Mouse (Mus musculus) frontal cortex, postnatal 10 days (tissue): ENCODE measurements around the gene Clcn3.
"Not testable (repeated sequence)": the region's sequence is repeated elsewhere in the genome, so short reads cannot be mapped to it uniquely, and the experiment has no call there.

Experiments used
- DNase-seq, 2 experiments: peaks; one replicate each; pipeline ENCODE4 v3.0.0; 2022; ENCODE audit warnings: low spot score in 2 of 2, mixed read lengths in 1 of 2

The Clcn3 gene

DNA sequence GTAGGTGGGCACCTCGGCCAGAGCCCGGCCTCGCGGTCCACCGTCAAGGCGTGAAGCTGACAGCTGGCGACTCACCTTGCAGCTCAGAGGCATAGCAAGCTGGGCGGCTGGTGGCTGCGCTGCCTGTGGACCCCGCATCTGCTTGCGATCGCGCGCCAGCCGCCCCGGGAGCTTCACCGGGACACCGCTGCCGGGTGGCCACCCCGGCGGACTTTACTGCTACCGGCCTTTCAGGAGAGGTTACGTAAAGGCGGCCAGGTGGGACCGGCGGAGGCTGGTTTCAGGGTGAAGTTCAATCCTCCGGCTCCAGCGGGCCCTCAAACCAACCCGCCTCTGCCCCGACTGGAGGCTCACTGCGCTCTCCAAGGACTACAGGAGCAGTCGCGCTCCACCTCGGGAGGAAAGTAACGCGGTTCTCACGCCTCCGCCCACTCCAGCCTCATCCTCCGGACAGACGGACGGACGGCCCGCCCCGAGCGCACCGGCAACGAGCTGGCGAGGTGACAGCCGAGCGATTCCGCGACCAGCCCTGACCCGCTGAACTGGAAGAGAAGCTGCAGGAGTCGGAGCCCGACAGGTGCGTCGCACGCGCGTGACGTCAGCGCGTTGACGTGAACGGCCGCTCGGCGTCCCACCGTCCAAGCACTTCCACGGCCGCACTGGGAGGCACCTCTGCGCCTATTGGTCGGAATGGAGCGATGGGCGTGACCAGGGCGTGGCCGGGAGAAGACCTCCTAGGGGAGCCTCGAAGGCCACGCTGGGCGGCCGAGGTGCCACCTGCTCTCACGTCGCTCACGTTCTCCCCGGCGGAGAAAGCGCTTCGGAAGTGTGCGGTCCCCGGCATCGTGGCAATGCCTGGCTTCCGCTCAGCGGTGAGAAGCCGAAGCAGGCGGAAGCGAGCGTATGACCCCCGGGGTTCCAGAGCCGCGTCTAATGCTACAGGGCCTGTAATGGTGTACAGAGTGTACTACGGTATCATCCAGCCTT lies at the start of gene Clcn3:
Gene Clcn3 (minus strand): TSS at position 600 of the 987 bp plus-strand sequence.
- peak; percentile 96 to 98 for DNase-seq

DNA sequence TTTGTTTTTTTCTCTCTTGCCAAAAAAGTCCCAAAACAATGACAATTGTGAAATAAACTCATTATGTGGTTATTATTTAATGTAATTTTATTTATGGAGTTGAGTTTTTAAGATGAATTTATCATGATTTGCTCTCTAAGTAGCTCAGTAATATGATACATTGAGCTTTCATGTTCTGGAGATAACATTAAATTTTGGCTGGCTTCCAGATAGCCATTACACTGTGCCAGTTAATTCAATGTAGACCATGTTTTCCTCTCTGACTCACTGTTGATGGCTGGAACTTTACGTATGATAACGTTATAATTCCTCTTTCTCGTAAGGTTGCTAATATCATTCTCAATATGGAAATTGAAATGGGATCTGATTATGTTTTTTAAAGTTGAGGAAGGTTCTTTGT lies 13.4 kb upstream of the Clcn3 start:
- DNase-seq, result no peak

DNA sequence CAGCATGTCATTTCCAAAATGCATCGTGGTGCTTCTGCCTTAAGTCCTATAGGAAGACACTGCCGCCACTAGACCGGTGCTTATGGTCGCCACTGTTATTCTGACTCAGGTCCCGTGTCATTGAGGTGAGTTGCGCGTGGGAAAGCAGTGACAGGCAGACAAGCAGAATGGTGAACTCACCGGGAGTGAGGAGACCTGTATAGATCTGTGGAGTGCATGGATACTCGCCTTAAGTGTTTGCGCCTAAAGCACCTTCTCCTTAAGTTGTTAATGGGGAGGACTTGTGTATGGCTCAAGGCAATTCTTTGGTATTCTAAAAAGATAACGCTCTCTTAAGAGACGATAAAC lies 10.5 kb upstream of the Clcn3 start:
- DNase-seq, result no peak

DNA sequence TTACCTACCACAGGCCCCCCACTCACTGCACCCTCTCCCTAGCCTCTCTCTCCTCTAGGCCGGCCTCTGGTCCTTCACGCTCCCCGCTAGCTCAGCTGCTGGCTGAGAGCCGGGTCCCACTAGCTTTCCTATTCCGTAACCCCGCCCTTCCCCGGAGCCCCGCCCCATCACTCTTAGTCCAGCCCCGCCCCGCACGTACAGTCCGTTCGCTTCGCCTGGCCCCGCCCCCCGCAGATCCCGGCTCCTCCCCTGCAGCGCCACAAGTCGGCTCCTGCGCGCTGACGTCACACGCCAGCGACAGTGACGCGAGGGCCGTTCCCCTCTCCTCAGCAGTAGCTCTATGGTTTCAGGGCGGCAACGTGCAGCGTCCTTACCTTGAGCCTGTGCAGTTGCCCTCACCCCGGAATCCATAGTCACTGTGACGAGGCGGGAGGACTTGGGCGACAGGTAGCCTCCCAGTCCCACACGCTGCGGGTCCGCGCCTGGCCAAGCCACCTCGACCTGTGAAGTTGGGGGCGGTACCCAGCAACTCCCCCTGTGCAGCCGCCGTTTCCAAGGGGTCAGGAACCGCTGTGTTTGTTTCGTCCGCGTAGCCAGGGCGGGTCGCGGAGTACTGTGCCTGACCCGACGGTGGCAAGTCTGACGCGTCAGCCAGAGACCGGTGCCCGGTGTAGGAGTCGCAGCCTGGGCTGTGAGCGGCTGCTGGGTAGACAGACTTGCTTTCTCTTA lies 10.0 kb upstream of the Clcn3 start, which contains the start of gene Nek1:
Gene Nek1 (plus strand): TSS at position 286 of the 729 bp plus-strand sequence.
- DNase-seq, result peak; percentile 94 to 97

DNA sequence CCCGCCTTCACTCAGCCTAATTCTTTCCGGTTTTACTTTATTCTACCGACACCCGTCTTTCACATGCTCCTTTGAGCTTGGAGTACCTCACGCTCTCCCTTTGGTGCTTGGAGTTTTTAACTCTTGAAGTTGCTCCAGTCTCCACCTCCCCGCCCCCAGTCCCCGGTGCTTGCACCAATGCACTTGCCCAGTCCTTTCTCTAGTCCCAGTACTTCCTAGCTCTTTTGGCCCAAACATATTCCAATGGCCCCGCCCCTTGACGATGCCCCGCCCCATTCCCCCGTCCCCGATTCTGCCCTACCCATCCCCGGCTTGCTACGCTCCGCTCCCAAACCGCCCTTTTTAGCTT lies 9.4 kb upstream of the Clcn3 start:
- peak; percentile 66 to 72 for DNase-seq

DNA sequence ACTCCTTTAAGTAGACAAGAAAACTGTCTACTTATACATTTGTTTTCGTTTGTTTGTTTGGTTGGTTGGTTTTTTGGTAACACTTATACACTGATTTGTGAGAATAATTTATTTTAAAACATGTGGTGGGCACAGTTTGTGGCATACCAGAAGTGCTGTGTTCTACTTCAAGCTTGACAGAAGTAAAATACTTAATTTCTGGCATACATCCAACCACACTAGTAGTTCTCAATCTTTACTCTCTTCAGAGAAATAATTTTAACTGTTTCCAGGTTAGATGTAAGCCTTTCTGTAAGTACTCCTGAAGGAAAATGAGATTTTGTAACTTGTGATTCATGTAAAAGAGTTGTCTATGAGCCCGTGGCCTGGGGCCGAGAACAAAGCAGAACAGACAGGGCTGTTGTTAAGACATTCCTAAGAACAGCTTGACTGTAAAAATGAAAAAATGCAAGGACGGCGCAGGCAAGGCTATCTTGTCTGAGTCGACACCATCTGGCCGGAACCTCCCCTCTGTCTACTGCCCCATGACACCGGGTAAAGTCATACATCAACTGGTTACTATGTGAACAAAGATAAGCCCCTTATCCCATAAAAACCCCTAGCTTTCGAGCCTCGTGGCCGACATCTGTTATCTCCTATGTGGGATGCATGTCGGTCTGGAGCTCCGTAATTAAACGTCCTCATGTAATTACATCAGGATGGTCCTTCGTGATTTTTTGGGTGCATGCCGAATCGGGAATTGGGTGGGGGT lies 1.3 kb upstream of the Clcn3 start:
- DNase-seq, result not testable (repeated sequence)

DNA sequence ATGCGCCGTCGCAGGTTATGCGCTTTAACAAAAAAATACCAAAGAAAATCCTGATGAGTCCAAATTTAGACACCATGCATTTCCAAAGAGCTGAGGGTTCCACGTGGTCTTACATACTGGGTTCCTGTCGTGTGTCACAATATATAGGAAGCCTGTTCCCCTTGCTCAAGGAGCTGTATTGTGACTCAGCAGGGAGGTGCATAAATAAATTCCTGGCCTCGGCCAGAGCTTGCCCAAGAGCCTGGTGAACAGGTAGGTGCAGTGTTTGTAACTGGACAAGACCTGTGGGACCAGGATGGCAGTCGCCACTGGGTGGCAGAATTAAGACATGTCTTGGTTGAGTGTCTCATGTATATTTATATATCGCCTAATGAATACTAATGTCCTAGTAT lies 584 bp upstream of the Clcn3 start:
- DNase-seq, result peak; percentile 43 to 58

DNA sequence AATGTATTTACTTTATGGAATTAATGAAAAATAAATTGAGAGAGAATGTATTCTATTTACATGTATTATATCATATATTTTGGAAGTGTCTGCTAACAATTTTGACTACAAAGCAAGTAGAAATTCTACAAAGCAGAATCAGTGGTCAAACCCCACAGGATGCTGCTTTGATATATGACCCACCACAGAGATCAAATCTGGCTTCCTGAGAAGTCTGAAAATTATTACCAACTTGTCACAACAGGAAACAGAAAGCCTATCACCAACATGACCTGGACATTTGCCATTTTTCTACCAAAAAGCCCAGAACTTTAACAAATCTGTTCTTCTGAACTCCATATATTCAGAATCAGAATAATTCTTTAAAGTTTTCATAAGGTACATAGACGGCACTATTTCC lies 1.7 kb downstream of the Clcn3 start:
- no peak for DNase-seq

DNA sequence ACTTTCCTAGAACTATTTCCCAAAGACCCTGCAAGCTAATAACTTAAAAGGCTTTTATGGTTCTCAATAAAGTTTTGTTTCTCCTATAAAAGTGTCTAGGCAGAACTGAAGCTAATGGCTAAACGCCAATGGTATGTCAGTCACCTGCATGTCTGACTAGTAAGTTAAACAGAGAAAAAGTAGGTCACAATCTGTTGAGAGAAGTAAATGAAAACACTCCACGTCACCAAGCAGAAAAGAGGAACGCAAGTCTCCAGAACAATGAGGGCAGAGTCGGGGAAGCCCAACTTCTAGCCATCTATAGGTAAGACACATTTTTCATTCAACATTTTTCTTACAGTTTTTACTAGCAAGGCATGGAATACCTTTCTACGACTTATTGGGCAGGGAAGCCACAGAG lies 4.6 kb downstream of the Clcn3 start:
- DNase-seq, result no peak

DNA sequence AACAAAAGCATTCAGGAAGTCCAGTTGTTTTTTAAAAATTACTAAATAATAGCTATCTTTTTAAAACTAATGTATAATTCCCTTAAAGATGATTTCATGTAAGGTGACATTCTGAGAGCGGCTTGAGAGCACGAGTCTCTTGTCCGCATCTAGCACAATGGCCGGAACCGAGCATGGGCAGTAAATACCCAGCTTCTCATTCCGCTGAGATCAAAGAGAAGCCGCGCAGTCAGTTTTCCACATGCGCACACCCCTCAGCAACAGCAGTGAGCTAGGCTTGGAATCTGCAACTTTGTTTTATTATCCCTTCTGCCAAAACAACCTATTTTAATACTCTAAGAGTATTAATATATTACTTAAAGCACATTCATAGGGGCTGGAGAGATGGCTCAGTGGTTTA lies 6.3 kb downstream of the Clcn3 start:
- DNase-seq, result no peak

DNA sequence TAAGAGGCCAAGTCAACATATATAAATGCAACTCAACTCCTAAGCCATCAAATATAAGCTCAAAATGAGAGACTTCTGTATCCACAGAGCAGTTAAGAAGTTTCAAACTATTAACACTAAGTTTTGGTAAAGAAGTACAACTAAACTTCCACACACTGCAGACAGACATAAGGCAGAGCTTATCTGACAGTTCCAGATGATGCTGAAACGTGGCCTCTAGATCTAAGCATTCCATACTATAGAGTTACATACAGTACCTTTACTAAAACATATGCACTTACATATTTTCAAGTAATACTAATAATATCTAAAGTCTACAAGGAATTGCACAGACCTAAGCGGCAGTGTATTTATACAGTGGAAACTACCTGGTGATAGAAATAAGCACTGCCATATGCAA lies 8.3 kb downstream of the Clcn3 start:
- DNase-seq, result no peak

DNA sequence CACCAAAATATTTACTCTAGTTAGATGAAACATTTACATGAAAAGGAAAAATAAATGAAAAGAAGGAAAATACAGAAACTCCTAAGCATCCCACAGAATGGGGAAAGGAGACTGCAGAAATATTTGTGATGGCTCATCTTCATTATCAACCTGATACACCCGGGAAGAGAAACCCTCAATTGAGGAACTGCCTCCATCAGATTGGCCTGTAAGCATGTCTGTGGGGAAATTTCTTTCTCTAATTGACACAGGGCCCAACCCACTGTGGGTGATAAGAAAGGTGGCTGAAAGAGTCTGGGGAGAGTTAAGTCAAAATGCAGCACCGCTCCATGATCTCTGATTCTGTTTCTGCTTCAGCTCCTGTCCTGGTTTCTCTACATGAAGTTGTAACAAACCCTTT lies 9.7 kb downstream of the Clcn3 start:
- no peak for DNase-seq

DNA sequence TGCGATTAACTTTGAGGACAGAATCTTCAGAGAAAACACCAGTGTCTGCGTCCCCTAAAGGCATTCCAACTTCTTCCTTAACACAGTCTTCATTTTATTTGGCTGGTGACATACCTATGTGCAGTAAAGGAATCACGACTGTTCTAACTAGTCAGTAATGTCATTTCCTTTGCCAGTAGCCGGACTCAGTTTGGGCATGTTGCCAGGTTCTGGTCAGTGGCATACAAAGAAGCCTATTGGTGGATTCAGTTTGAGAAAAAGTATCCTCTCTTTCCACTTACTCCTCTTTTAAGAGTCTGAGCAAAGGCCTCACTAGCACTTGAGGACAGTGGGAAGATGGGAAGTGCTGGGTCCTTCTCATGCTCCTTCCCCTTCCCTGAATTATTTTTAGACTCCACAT lies 11.3 kb downstream of the Clcn3 start:
- peak in 1 of 2 experiments; percentile 26 for DNase-seq

DNA sequence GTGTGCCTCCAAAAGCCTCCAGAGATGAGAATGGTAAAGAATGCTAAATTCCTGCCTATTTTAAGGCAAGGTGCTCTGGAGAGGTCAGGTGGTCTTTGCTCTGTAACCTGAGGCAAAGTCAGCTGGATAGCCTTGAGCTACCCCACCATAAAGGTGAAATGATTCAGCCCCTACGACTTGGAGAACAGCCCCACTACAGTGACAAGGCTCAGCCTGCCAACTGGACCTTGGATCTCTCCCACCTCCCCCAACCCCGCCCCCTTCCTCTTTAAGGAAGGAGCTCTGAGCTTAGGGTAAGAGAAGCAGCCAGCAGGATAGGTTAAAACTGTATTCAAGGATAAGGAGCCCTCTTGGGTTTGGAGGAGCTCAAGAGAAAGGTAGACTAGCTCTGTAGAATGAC lies 14.0 kb downstream of the Clcn3 start:
- DNase-seq, result no peak

DNA sequence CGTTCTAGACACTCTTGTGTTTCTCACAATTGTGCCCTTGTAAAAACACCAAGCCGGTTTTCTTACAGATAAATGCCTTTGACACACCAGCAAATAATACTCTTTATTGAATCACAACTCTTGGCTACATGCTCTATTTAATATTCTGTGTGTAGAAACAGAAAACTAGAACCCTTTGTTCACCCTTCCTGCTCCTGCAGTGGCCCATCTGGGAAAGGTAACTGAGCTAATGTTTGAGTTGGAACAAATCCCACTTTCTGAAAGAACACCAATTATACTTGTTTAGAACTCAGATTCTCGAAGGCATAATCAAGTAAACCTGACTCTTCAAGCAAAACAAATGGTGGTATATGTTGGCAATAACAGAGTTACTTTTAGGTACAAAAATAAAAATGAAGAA lies 17.4 kb downstream of the Clcn3 start:
- DNase-seq, result no peak

DNA sequence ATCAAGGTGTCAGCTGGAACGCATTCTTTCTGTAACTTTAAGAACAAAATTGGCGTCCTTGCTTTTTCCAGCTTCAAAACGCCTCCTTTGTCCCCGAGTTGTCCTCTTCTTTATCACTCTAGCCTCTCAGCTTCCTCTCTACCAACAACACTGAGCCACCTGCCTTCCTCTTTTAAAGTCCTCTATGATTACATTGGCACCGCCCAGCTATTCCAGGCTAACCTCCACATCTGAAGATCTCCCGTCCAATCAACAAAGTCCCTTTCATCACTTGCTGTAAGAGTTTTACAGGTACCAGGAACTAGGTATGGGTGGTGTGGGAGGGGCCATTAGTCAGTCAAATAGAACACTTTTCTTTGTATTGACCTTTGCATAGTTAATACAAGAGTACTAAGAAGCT lies 17.8 kb downstream of the Clcn3 start:
- no peak for DNase-seq

DNA sequence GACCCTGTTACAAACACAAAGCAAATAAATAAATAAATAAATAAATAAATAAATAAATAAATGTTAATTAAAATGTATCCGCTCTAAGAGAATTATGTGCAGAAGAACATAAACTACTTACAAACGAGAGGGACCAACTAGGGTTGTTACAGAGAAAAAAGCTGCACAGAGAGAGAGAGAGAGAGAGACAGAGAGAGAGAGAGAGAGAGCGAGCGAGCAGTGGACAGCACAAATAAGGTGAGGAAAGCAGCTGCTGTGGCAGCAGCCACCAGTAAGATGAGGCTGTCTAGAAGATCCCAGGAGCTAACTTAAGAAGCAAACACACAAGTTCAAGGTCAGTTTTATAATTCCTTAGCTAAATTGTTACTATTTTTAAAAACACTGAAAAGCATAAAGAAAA lies 18.6 kb downstream of the Clcn3 start:
- no peak for DNase-seq

DNA sequence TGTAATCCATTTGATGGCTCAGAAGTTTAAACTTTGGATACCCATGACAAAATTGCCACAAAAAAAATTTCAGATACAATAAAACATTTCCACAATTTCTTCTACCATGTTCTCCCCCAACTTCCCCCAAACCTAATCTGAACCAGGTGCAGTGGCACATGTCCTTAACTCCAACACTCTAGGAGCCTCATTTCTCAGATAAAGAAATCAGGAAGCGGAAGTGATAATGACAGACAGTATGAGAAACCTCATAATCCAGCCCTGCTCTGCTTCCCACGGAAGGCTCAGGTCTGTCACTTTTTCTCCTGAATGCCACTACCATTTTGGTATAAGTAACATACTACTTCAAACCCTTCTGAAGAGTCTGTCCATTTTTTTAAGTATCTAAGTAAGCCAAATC lies 19.2 kb downstream of the Clcn3 start:
- DNase-seq, result no peak

DNA sequence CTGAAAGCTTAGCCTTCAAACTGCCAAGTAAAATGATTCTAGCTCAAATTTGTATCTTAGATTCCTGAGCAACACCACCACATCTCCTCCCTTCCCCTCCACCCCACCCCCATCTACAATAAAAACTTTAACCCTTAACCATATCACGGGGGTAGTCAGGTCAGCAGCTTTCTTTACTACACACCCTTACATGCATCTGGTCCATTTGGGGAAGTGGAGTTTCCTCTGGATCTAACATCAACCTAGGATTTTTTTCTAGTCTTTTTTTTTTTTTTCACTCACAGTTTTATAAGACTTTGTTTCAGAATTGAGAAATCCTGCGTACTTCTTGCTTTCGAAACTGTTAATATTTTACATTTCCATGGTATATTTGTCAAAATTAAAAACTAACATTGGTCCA lies 20.3 kb downstream of the Clcn3 start:
- DNase-seq, result no peak

DNA sequence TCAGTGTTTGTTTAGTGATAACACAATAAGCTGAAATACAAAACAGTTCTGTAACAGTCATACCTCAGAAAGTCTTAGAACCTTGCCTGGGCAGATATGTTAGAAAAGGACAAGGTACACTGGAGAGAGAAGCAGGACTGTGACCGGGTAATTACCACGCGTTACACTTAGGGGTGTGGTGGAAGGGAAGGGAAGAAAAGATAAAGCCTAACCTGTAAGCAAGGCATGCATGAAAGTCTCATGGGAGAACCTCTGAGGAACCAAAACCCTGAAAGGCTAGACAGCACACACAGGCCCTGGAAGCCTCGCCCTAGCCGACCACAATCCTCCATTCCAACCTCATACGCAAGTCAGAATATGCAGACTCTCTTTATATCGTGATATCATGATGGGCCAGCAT lies 26.3 kb downstream of the Clcn3 start:
- DNase-seq, result no peak

DNA sequence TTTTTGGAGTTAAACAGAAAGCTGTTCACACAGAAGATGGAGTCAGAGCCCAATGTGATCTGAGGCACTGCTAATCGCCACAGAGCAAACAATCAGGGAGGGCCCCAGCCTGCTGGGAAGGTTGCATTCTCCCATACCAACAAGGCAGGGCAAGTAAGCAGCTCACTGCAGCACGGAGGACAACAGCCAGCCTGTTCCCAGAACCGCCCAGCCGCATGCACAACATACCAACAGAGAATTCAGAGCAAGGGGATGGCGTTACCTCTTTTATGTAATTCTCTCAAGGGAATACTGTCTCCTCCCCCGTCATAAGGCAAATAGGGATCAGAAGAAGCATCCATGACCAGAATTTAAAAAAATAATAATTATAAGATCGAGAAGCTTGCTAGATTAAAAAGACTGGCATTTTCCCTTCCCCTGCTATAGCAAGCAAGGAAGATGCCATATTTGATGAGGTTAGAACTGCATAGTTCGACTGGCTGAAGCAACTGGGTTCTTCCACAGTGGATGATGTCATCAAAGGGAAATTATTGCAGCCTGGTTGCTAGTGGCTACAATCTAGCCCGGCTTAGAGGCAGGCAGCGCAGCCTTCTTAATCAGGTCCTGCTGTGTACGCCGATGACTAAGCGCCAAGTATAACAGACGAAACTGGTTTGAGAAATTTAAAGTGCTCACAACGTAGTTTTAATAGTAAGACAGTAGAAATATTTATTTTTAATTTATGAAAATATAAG lies 28.7 kb downstream of the Clcn3 start:
- peak; percentile 63 to 72 for DNase-seq

DNA sequence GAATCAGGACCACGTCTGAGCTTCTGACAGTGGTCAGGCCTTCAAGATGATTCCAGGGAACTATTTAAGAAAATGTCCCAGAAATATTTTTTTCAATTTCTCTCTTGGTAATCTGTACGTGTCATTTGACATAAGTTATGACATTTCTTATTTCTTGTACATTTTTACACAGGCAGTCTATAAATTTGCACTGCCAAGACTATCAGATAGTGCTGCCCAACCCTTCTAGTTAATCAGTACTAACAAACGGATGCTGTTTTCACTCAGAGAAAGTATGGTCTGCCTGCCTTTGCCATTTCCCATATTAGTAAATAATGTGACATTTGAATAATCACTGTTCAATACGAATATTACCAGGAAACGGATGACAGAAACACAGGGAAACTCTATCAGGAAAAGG lies 30.3 kb downstream of the Clcn3 start:
- no peak for DNase-seq
